Mouse (Mus musculus) midbrain, embryonic 12.5 days (tissue): ENCODE results near the gene Eid1. TPM values are rescaled to one million over a fixed set of nuclear protein-coding genes. Genes with fewer than 3 reads are reported as not detected.

ENCODE experiments used
- ATAC-seq: fragments of 200-750 bp; cut with Nextera tagmentation; 2 replicates; pipeline ENCODE4 v1.8.0; 2017; ENCODE audit warnings: low read depth, moderate TSS enrichment, moderate library complexity; ENCODE audit not compliant: low FRiP score
- H3K27ac ChIP-seq: fragments of 300-500 bp; sonication (generic); replicated peaks from 2 replicates; pipeline ENCODE4 v1.5.1; 2016; ENCODE audit warnings: mild to moderate bottlenecking
- H3K27me3 ChIP-seq: fragments of 300-500 bp; sonication (generic); 2 replicates; pipeline ENCODE4 v1.6.1; 2016; ENCODE audit warnings: mild to moderate bottlenecking
- H3K36me3 ChIP-seq: fragments of 300-500 bp; sonication (generic); 2 replicates; pipeline ENCODE4 v1.6.1; 2016
- H3K4me1 ChIP-seq: fragments of 300-500 bp; sonication (generic); 2 replicates; pipeline ENCODE4 v1.6.1; 2016
- H3K4me2 ChIP-seq: fragments of 300-500 bp; sonication (generic); replicated peaks from 2 replicates; pipeline ENCODE4 v1.6.1; 2016; ENCODE audit warnings: mild to moderate bottlenecking, moderate library complexity
- H3K4me3 ChIP-seq: fragments of 300-500 bp; sonication (generic); 2 replicates; pipeline ENCODE4 v1.5.1; 2016; ENCODE audit warnings: mild to moderate bottlenecking
- H3K9ac ChIP-seq: fragments of 300-500 bp; sonication (generic); replicated peaks from 2 replicates; pipeline ENCODE4 v1.6.1; 2016; ENCODE audit warnings: mild to moderate bottlenecking, moderate library complexity
- H3K9me3 ChIP-seq: fragments of 300-500 bp; sonication (generic); 2 replicates; pipeline ENCODE4 v1.6.1; 2016; ENCODE audit warnings: mild to moderate bottlenecking
- WGBS: fragments of 180-500 bp; shearing (Covaris S2); methylation state at CpG from one replicate; pipeline ENCODE4 v1.1.7; 2016; 5-methylcytosine and 5-hydroxymethylcytosine counted together
- polyA plus RNA-seq: library from polyadenylated mRNA; unstranded; fragments of >200 nt; fragmentation: Nextera tagmentation; extraction: Ambion mirVana; gene quantifications from 2 replicates; pipeline ENCODE4 v1.2.1, GENCODE M21; 2016

The Eid1 gene
- 298 and 327 TPM in 2 replicates for polyA plus RNA-seq

DNA sequence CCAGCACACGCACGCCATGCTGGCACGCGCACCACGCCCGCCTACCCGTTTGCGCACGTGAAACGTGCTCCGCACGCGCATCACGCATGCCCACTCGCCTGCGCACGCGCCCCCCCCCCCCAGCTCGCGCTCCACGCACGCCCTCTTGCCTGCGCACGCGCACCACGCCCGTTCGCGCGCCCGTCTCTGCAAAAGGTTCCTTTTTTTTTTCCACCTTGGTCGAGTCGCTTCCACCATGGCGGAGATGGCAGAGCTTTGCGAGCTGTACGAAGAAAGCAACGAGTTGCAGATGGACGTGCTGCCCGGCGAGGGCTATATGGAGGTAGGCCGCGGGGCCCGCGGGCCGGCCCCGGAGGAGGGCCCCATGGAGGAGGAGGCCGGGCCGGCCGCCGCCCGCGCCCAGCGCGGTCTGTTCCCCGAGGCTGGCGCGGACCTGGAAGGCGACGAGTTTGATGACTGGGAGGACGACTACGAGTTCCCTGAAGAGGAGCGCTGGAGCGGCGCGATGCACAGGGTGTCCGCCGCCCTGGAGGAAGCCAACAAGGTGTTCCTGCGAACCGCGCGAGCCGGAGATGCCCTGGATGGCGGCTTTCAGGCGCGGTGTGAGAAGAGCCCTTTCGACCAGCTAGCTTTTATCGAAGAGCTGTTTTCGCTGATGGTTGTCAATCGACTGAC is at the start of gene Eid1:
Eid1 (plus strand) TSS at position 139 of the 675 bp plus-strand sequence.
- Histone ChIP-seq H3K27me3 (0 out of 2 replicates have a peak, but pooled peaks cover 3% of the 10 kb centered on the region), H3K4me3 (peak within 1 kb of the TSS; percentile 81), H3K9ac (peak within 1 kb of the TSS; percentile 92), H3K9me3 (no peaks in the 10 kb centered on the region), H3K36me3 (no peaks in the 10 kb centered on the region), H3K4me2 (peak within 1 kb of the TSS; percentile 61), H3K4me1 (peaks cover 9% of the 10 kb centered on the region), H3K27ac (peak within 1 kb of the TSS; percentile 92)
- WGBS = under 1% methylated on average over 64 of the region's 79 CpGs
- peak; percentile 91 for ATAC-seq

DNA sequence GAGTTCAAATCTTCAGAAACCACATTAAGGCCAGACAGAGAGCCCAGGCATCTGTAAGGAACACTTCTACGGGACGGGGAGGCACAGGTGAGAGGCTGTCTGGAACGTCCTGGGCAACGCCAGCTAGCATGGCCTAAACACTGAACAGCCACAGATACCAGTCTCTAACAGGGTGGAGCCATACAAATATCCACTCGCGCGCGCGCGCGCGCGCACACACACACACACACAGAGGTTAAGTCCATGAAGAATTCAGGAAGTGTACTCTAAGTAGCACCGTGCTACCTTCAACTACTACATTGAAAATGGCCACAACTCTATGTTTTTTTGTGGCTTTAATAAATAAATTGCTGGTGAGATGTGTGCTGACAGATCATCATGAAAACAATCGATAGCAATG is 49.7 kb upstream of the Eid1 start:
- WGBS = 95% methylated on average over 15 of the region's 15 CpGs
- peak overlapping the region; percentile 64 for H3K4me2 ChIP-seq
- H3K9me3 ChIP-seq = no peaks in the 10 kb centered on the region
- peaks cover 15% of the 10 kb centered on the region for H3K36me3 ChIP-seq
- H3K9ac ChIP-seq = no peak overlapping the region
- H3K4me1 ChIP-seq = peaks cover 24% of the 10 kb centered on the region
- ATAC-seq = no peak
- no peaks in the 10 kb centered on the region for H3K27me3 ChIP-seq
- no peak overlapping the region for H3K4me3 ChIP-seq
- no peak overlapping the region for H3K27ac ChIP-seq

DNA sequence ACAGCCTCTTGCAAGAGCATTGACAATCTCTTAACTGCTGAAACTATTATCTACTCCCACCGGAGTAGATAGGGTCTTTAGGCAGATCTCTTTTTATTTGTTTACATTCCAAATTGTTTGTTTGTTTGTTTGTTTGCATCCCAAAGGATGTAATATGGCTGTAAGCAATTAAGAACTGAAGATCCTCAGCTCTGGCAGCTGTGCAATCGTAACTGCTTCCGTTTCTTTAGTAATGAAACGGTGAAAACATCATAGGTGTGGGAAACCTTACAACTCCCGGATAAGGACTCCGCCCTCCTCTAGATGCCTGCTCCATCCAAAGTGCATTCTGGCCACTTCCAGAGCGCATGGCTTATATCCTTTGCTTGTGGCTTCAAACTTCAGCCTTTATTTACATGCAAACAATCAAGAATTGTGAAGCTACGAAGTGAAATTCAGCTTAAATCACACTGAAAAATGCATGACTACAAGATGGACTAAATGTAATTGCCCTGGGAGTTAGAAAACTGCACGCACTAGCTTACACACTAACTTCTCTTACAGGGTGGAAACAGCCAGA is 48.7 kb upstream of the Eid1 start:
- Histone ChIP-seq H3K27me3 (no peaks in the 10 kb centered on the region; the same call in 1 of the 2 replicates), H3K9ac (peak overlapping the region; percentile 72), H3K4me3 (peak overlapping the region; percentile 84), H3K4me1 (peaks cover 24% of the 10 kb centered on the region), H3K9me3 (no peaks in the 10 kb centered on the region), H3K4me2 (peak overlapping the region; percentile 64), H3K27ac (no peak overlapping the region), H3K36me3 (peaks cover 9% of the 10 kb centered on the region)
- no peak for ATAC-seq
- WGBS = 23% methylated on average over 9 of the region's 9 CpGs

DNA sequence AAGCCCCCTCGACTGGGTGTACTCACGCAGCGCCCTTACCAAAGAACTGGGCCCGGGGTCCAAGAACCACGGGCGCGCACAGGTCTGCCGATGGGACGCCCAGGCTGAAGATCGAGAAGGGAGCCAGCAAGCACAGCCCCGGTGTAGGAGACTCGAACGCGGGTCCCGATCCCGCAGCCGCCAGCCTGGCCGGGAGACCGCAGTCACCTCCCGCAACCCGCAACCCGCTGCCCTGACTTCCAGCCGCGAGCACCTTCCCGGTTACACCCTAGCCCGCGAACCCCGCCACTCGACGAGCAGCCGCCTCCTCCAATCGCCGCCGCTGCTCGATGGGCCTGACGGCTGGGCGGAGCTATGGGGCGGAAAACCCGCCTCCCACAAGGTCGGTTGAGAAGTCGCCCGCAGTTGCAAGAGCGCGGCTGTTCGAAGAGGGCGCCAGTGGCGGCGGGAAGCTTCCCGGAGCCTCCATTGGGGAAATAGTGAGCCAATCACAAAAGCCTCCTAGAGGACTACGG is 48.0 kb upstream of the Eid1 start, which contains the start of gene Cep152:
Cep152 (minus strand) TSS at position 277 of the 515 bp plus-strand sequence.
- peak; percentile 100 for ATAC-seq
- Histone ChIP-seq H3K4me3 (peak within 1 kb of the TSS; percentile 84), H3K4me2 (peak within 1 kb of the TSS; percentile 64), H3K27me3 (no peaks in the 10 kb centered on the region; the same call in 1 of the 2 replicates), H3K36me3 (0 out of 2 replicates have a peak, but pooled peaks cover 4% of the 10 kb centered on the region), H3K4me1 (peaks cover 24% of the 10 kb centered on the region), H3K27ac (no peak within 1 kb of the TSS), H3K9me3 (no peaks in the 10 kb centered on the region), H3K9ac (peak within 1 kb of the TSS; percentile 72)
- under 1% methylated on average over 50 of the region's 50 CpGs for WGBS

DNA sequence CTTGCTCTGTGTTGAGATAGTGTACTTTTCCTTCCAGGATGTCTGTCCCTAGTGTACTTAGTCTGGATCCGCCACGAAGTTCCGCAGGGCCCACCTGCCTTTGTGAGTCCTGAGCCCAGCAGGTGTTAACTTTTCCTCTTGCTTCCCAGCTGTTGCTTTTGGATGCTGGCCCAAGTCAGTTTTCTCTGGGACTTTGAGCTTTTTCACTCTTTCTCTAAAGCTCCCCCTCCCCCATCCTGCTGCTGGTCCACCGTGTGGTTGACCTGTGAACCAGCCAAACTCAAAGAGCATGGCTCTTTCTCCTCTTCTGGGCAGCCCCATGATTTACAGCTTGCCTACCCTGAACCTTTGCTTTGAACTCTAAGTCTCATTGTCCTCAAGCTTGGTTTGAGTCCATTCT is 46.4 kb upstream of the Eid1 start:
- no peak overlapping the region for H3K4me3 ChIP-seq

DNA sequence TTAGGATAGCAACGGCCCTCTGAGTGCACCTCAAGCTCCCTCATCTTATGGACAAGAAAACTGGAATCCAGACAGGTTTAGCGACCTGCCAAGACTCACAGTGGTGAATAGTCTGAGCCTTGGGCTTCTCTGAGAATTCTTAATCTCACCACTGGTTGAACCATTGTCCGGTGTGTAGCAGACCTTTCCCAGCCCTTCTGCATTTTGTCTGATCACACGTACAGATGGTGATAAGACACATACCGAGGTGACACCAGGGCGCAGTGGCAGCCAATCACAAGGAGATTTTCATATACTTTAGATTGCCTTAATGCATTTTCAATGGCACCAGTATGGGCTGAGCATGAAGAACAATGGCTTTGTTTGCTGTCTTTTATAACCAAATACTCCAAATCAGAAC is 44.4 kb upstream of the Eid1 start:
- Histone ChIP-seq H3K4me2 (no peak overlapping the region), H3K4me1 (peaks cover 13% of the 10 kb centered on the region), H3K36me3 (no peaks in the 10 kb centered on the region), H3K4me3 (no peak overlapping the region), H3K9ac (no peak overlapping the region), H3K27ac (no peak overlapping the region), H3K9me3 (no peaks in the 10 kb centered on the region), H3K27me3 (no peaks in the 10 kb centered on the region; the same call in 1 of the 2 replicates)
- 84% methylated on average over 6 of the region's 6 CpGs for WGBS
- ATAC-seq = no peak

More for the DNA sequence above, 46.4 kb upstream of the Eid1 start:
- 81% methylated on average over 4 of the region's 4 CpGs for WGBS
- no peaks in the 10 kb centered on the region; the same call in 1 of the 2 replicates for H3K27me3 ChIP-seq
- H3K4me2 ChIP-seq = no peak overlapping the region
- peaks cover 21% of the 10 kb centered on the region for H3K4me1 ChIP-seq
- H3K9ac ChIP-seq = no peak overlapping the region
- H3K36me3 ChIP-seq = no peaks in the 10 kb centered on the region
- no peaks in the 10 kb centered on the region for H3K9me3 ChIP-seq
- ATAC-seq = no peak
- H3K27ac ChIP-seq = no peak overlapping the region

DNA sequence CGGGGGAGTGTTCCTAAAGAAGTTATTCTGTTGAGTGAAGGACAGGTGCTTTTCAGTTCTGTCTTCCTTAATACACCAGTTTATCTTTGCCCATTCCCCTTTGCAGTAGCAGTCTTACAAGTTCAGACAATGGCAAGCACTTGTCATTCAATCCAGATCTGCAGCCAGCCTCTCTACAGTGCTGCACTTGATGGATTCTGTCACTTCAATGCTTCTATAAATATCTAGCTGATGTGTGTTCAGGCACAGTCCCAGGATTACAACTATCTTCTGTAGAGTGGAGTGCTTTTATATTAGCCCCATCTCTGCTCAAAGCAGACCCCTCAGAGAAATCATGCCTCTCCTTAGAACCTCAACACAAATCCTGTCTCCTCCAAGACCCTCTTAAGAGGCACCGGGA is 42.9 kb upstream of the Eid1 start:
- 89% methylated on average over 2 of the region's 2 CpGs for whole genome bisulfite sequencing
- H3K27me3 ChIP-seq = no peaks in the 10 kb centered on the region; the same call in 1 of the 2 replicates
- no peak overlapping the region for H3K4me3 ChIP-seq

DNA sequence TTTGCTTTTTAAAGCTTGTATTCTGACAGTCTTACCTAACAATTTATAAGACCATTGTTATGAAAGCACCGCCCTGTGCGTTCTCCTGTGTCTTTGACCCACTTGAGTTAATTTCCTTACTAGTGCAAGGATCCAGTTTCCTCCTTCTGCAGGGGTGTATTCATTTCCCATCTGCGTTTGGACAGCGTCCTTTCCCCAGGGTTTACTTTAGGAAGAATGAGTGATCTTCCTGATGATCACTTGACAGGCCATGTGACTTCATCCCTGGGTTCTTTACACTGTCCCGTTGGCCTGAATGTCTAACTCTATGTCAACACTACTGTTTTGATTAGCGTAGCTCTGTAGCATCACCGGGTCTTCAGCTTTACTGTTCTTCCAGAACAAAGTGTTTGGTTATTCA is 35.6 kb upstream of the Eid1 start:
- H3K27ac ChIP-seq = no peak overlapping the region
- H3K9me3 ChIP-seq = no peaks in the 10 kb centered on the region
- 83% methylated on average over 7 of the region's 7 CpGs for WGBS

More for the DNA sequence above, 42.9 kb upstream of the Eid1 start:
- Histone ChIP-seq H3K27ac (no peak overlapping the region), H3K4me1 (0 out of 2 replicates have a peak, but pooled peaks cover 3% of the 10 kb centered on the region), H3K9me3 (no peaks in the 10 kb centered on the region), H3K4me2 (no peak overlapping the region), H3K36me3 (no peaks in the 10 kb centered on the region), H3K9ac (no peak overlapping the region)
- ATAC-seq = no peak

DNA sequence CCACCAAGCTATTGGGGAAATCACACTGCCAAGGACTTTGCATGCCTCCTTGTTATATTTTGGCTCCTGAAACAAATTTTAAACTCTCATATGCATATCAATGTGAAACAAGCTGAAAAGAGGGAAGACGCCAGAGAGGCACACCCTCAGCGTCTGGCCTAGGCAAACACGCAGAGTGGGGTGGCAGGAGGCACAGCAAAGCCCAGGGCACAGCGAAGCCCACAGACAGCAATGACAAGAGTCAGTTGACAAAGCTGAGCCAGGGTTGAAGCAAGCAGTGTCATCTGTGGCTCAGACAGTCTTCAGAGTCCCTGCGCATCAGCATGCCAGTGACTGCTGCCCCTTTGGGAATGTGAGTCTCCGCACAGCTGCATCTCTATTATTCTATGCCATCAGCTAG is 28.0 kb upstream of the Eid1 start:
- H3K4me3 ChIP-seq = no peak overlapping the region
- H3K4me1 ChIP-seq = no peaks in the 10 kb centered on the region
- 77% methylated on average over 6 of the region's 6 CpGs for WGBS
- no peak overlapping the region for H3K27ac ChIP-seq
- no peak for ATAC-seq
- no peak overlapping the region for H3K4me2 ChIP-seq
- no peak overlapping the region for H3K9ac ChIP-seq
- no peaks in the 10 kb centered on the region for H3K27me3 ChIP-seq
- H3K36me3 ChIP-seq = no peaks in the 10 kb centered on the region
- H3K9me3 ChIP-seq = no peaks in the 10 kb centered on the region

More for the DNA sequence above, 35.6 kb upstream of the Eid1 start:
- no peak overlapping the region for H3K9ac ChIP-seq
- no peak for ATAC-seq
- H3K27me3 ChIP-seq = no peaks in the 10 kb centered on the region
- no peak overlapping the region for H3K4me2 ChIP-seq
- no peaks in the 10 kb centered on the region for H3K36me3 ChIP-seq
- no peak overlapping the region for H3K4me3 ChIP-seq
- H3K4me1 ChIP-seq = no peaks in the 10 kb centered on the region

DNA sequence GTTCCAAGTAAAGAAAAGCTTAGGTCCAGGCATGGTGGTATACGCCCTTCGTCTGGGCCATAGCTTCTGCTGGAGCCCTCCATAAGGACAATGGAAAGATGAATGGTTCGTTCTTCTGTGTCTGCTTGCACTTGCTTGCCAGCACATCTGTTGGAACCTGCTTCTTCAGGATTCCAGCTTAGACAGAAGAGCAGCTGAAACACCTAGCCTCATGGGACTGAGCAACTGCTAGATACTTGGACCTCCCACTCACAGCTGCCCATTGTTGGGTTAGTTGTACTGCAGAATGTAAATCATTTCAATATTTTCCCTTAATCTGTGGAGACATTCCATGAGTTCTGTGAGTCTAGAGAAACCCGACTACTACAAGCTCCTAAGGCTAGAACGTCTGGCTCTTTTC is 22.9 kb upstream of the Eid1 start:
- H3K36me3 ChIP-seq = no peaks in the 10 kb centered on the region
- 90% methylated on average over 5 of the region's 5 CpGs for WGBS
- no peak for ATAC-seq

DNA sequence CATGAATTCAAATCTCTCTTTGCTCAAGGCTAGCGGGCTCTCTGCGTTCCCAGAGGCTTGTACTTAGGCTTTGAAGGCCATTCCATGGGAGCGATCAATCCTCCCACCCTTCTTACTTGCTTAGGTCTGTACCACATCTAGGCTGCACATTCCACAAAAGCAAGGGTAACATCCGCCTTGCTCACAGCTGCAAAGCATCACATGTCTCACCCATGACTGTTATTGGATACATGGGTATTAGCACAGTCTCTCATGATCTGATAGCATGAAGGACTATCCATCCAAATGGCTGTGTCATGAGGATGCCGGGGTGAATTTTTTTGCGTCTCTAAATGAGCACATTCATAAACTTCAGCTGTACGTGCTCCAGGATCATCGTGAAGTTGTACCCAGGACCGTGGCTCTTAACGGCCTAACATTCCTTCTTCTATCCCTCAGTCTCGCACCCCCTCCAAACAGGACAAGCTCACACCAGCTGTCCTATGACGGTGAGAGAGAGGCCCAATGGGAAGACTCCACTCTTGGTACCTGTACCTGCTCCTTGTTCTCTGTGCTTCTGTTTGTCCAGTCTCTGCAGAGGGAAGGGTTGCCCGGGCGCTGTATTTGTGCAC is 22.0 kb upstream of the Eid1 start:
- Histone ChIP-seq H3K4me3 (no peak overlapping the region), H3K9ac (no peak overlapping the region), H3K4me1 (no peaks in the 10 kb centered on the region), H3K9me3 (no peaks in the 10 kb centered on the region), H3K4me2 (no peak overlapping the region), H3K27ac (no peak overlapping the region), H3K27me3 (no peaks in the 10 kb centered on the region), H3K36me3 (no peaks in the 10 kb centered on the region)
- no peak for ATAC-seq
- 92% methylated on average over 14 of the region's 14 CpGs for WGBS

More for the DNA sequence above, 22.9 kb upstream of the Eid1 start:
- no peaks in the 10 kb centered on the region for H3K4me1 ChIP-seq
- H3K9ac ChIP-seq = no peak overlapping the region
- H3K27ac ChIP-seq = no peak overlapping the region
- no peaks in the 10 kb centered on the region for H3K9me3 ChIP-seq
- H3K27me3 ChIP-seq = no peaks in the 10 kb centered on the region
- no peak overlapping the region for H3K4me2 ChIP-seq
- H3K4me3 ChIP-seq = no peak overlapping the region

DNA sequence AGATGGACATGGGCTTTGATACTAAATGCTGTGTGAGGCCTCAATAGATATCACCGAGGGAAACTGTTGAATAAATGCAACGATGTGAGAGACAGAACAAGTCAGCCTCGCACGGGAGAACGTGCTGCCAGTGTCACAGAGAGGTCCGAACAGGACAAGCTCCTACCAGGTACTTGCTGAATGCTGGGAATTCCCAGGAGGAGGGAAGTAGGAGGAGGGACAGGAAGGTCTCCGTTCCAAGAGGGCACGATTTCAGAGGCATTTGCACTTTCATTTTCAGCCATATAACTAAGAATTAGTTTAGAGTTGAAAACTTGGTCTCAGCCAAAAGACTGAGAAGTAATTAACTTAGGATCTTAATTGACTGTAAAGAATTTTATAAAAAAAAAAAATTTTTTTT is 21.3 kb upstream of the Eid1 start:
- no peak overlapping the region for H3K4me2 ChIP-seq
- no peak for ATAC-seq
- H3K4me3 ChIP-seq = no peak overlapping the region
- H3K9me3 ChIP-seq = no peaks in the 10 kb centered on the region
- no peak overlapping the region for H3K27ac ChIP-seq
- no peaks in the 10 kb centered on the region for H3K27me3 ChIP-seq
- no peak overlapping the region for H3K9ac ChIP-seq
- 68% methylated on average over 8 of the region's 8 CpGs for WGBS
- H3K36me3 ChIP-seq = no peaks in the 10 kb centered on the region
- H3K4me1 ChIP-seq = no peaks in the 10 kb centered on the region
